Mouse (Mus musculus): Measurements from ENCODE around the gene Psmb6.

GRCm38 (mm10) chr11:70511825-70512224 is 13.3 kb upstream of the Psmb6 start:
- TF ChIP-seq CTCF (IDR thresholded peaks at IDR 0.05; ENCODE audit: control insufficient read depth, insufficient read depth, insufficient replicate concordance, low read depth, low read length) (no peak), POLR2A (IDR thresholded peaks at IDR 0.05; ENCODE audit: control insufficient read depth, low read depth, low read length) (no peak)

Measured in testis, adult 2 months (tissue).